In genomic region chr16:41785600-41785999, GRCm38 (mm10) we compare ENCODE assay signal across 28 mouse cellular contexts.
DNase-seq lines count a peak whose midpoint lies in the region; TF ChIP-seq lines count a peak whose summit lies in the region.
"Had no signal": no experiment of that assay in that cellular context is flagged by ENCODE, and none has a peak within 500 bp of the region (broad histone marks: within the 10 kb centered on the region; RNA-seq: fewer than 3 reads in every experiment).

No protein-coding gene starts in this region.

- 86% methylated on average over 2 of the region's 2 CpGs for WGBS in heart, embryonic 10.5 days

- H3K36me3 ChIP-seq in heart, embryonic 10.5 days: no peaks in the 10 kb centered on the region
- H3K36me3 ChIP-seq: heart, embryonic 15.5 days; hindbrain, embryonic 12.5 days; limb, embryonic 10.5 days; limb, embryonic 15.5 days; liver, embryonic 13.5 days; midbrain, embryonic 12.5 days had no signal

- TF ChIP-seq CTCF in left cerebral cortex, adult 2 months (IDR thresholded peaks at IDR 0.05): no peak

- DNase-seq in cerebellum, adult 9-10 months: peak; percentile 54
- no peak for DNase-seq in cerebellum, adult 8-10 months
- DNase-seq in heart, adult 8-10 months (ENCODE audit: low spot score): peak; percentile 29
- no peak for DNase-seq in heart, embryonic 10.5 days (ENCODE audit: low spot score)
- no peak for DNase-seq in left cerebral cortex, adult 2 months (ENCODE audit: extremely low spot score in 1 of 2, low spot score in 2 of 2)
- no peak for DNase-seq in left cerebral cortex, postnatal 36 days (ENCODE audit: low spot score in 2 of 2)
- peak; percentile 48 for DNase-seq in skeletal muscle tissue, adult 2 months (ENCODE audit: low read depth, low spot score)
- no peak for DNase-seq in spleen, postnatal 4 days (ENCODE audit: low spot score in 2 of 2)
- DNase-seq: adrenal gland, postnatal 10 days; cerebellum, adult 11 months; cerebellum, postnatal 10 days; gastrocnemius, postnatal 25 days; kidney, adult 9 months; kidney, postnatal 10 days; liver, embryonic 13.5 days; lung, adult 18-20 months; lung, postnatal 4 days; right cerebral cortex, postnatal 14 days; spleen, adult 18-20 months had no signal

- no peaks in the 10 kb centered on the region for H3K4me1 ChIP-seq in heart, embryonic 10.5 days
- H3K4me1 ChIP-seq: hindbrain, embryonic 12.5 days; limb, embryonic 15.5 days; liver, embryonic 13.5 days; megakaryocyte, embryonic 14.5 days; midbrain, embryonic 12.5 days had no signal

- H3K4me3 ChIP-seq in heart, embryonic 10.5 days: no peak overlapping the region
- H3K4me3 ChIP-seq in left cerebral cortex, adult 2 months: no peak overlapping the region
- H3K4me3 ChIP-seq: erythroblast, embryonic 14.5 days; heart, embryonic 15.5 days; hindbrain, embryonic 12.5 days; limb, embryonic 10.5 days; limb, embryonic 15.5 days; liver, embryonic 13.5 days; megakaryocyte, embryonic 14.5 days; midbrain, embryonic 12.5 days had no signal

- H3K9me3 ChIP-seq in heart, embryonic 10.5 days: no peaks in the 10 kb centered on the region
- H3K9me3 ChIP-seq: heart, embryonic 15.5 days; hindbrain, embryonic 12.5 days; limb, embryonic 10.5 days; limb, embryonic 15.5 days; liver, embryonic 13.5 days; megakaryocyte, embryonic 14.5 days; midbrain, embryonic 12.5 days had no signal

- intact Hi-C loops in left cerebral cortex, adult 2 months (cut with DNase I): no loop called here
- intact Hi-C loops in left cerebral cortex, postnatal 36 days (cut with DNase I): no loop called here

- H3K27me3 ChIP-seq in heart, embryonic 10.5 days (ENCODE audit: insufficient read depth, poor library complexity, severe bottlenecking): no peaks in the 10 kb centered on the region
- H3K27me3 ChIP-seq: CH12.LX; heart, embryonic 15.5 days; hindbrain, embryonic 12.5 days; limb, embryonic 15.5 days; liver, embryonic 13.5 days; megakaryocyte, embryonic 14.5 days; midbrain, embryonic 12.5 days had no signal

- no peak overlapping the region for H3K27ac ChIP-seq in heart, embryonic 10.5 days
- H3K27ac ChIP-seq in left cerebral cortex, adult 2 months: 0 out of 2 replicates have a peak overlapping the region, but pooled peaks have one; percentile 13
- H3K27ac ChIP-seq: heart, embryonic 15.5 days; hindbrain, embryonic 12.5 days; limb, embryonic 10.5 days; limb, embryonic 15.5 days; liver, embryonic 13.5 days; midbrain, embryonic 12.5 days; stomach, postnatal 0 days had no signal

Comparison
In these comparisons a context has a peak if more than half of its experiments do, and no peak if none do; other contexts are left out.
1. DNase-seq: peak in cerebellum, adult 9-10 months (single experiment), heart, adult 8-10 months (single experiment) and skeletal muscle tissue, adult 2 months (single experiment); none in cerebellum, adult 8-10 months (single experiment), heart, embryonic 10.5 days (single experiment), left cerebral cortex, adult 2 months (0 of 2), left cerebral cortex, postnatal 36 days (0 of 2) and spleen, postnatal 4 days (0 of 2).